In the genomic region with DNA sequence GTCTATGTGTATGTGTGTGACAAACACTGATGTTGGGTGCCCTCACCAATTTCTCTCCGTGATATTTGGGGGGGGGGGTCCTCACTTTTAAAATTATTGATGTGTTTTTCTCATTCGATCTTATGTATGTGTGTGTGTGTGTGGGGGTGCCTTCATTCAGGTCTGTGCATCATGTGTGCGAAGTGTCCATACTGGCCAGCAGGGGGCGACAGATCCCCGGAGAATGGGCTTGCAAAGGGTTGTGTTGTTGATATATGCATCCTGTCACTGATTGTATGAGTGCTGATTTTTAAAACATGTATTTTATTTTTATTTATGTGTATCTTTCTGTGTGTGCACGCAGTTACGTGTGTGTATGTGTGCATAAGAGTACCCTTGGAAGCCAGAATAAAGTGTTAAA, we compare ENCODE assay signal across 10 mouse cellular contexts. TPM values are rescaled to one million over a fixed set of nuclear protein-coding genes. Genes with fewer than 3 reads are reported as not detected.
A peak's percentile ranks its signal among the peaks of the same experiment; 100 is the strongest.
DNase-seq lines count a peak whose midpoint lies in the region; ATAC-seq and TF ChIP-seq lines count a peak whose summit lies in the region.
"Had no signal": no experiment of that assay in that cellular context is flagged by ENCODE, and none has a peak within 500 bp of the region (broad histone marks: within the 10 kb centered on the region; RNA-seq: fewer than 3 reads in every experiment).

No protein-coding gene starts in this region.

- H3K4me1 ChIP-seq in heart, postnatal 0 days (ENCODE audit: control insufficient read depth, insufficient read depth), result 0 out of 2 replicates have a peak, but pooled peaks cover 7% of the 10 kb centered on the region
- no peaks in the 10 kb centered on the region for H3K4me1 ChIP-seq in liver, embryonic 11.5 days (replicated peaks; ENCODE audit: control insufficient read depth, insufficient read depth, low read length)
- H3K4me1 ChIP-seq: stomach, embryonic 15.5 days had no signal

- CTCF ChIA-PET in Patski (lab: Charles Lee), result interaction anchor here (0.9 to 2.1 kb wide), 3 partner anchors 9 to 32 kb away, joined by 3 to 7 read pairs (median 4); no protein-coding TSS in a partner anchor

- TF ChIP-seq EP300 in heart, postnatal 0 days (IDR thresholded peaks at IDR 0.05; ENCODE audit: low read depth), result no peak

- in situ Hi-C loops in Patski (cut with MboI; ENCODE audit: low pct_unique_long_range_greater_than_20kb), result no loop called here

- no peak for DNase-seq in heart, postnatal 0 days (ENCODE audit: low spot score)
- no peak for DNase-seq in heart, adult 18-20 months
- DNase-seq in 416B (ENCODE audit: low read depth) (peak; percentile 74), Patski (ENCODE audit: low read depth, low spot score) (no peak)
- DNase-seq in liver, embryonic 11.5 days (ENCODE audit: low spot score), result no peak
- no peak for DNase-seq in frontal cortex, postnatal 10 days (ENCODE audit: low spot score in 2 of 2)
- DNase-seq in gastrocnemius, postnatal 36 days, result no peak
- DNase-seq in cerebellum, postnatal 4 days (ENCODE audit: low spot score in 2 of 2), result no peak

- no peak for ATAC-seq in heart, postnatal 0 days (ENCODE audit: insufficient read depth, low read depth)
- ATAC-seq in Patski, result no peak
- ATAC-seq in liver, embryonic 11.5 days (replicated peaks; ENCODE audit: low FRiP score), result peak; percentile 78

- peak; percentile 43; the same call in 1 of the 2 replicates for TF ChIP-seq CTCF in heart, postnatal 0 days (IDR thresholded peaks at IDR 0.05; ENCODE audit: low read depth)
- peak; percentile 62 for TF ChIP-seq CTCF in Patski (IDR thresholded peaks at IDR 0.05)

- intact Hi-C loops in gastrocnemius, postnatal 36 days (cut with DNase I), result no loop called here

- H3K4me2 ChIP-seq in heart, postnatal 0 days (ENCODE audit: low read depth, low read length), result no peak overlapping the region
- no peak overlapping the region for H3K4me2 ChIP-seq in liver, embryonic 11.5 days
- H3K4me2 ChIP-seq: stomach, embryonic 15.5 days had no signal

- H3K36me3 ChIP-seq in heart, postnatal 0 days (replicated peaks; ENCODE audit: control insufficient read depth, insufficient read depth, low read length), result no peaks in the 10 kb centered on the region
- H3K36me3 ChIP-seq in liver, embryonic 11.5 days (ENCODE audit: control insufficient read depth, insufficient read depth, low read length), result no peaks in the 10 kb centered on the region
- H3K36me3 ChIP-seq: stomach, embryonic 15.5 days had no signal

- no peak overlapping the region for H3K9ac ChIP-seq in heart, postnatal 0 days (replicated peaks; ENCODE audit: low read depth, low read length)
- no peak overlapping the region for H3K9ac ChIP-seq in liver, embryonic 11.5 days (ENCODE audit: low read depth, low read length)
- H3K9ac ChIP-seq: stomach, embryonic 15.5 days had no signal

- WGBS in heart, postnatal 0 days, result 74% methylated on average over 7 of the region's 7 CpGs
- 58% methylated on average over 7 of the region's 7 CpGs for WGBS in liver, embryonic 11.5 days

- POLR2A ChIA-PET in Patski (lab: Charles Lee), result no interaction called here

- H3K9me3 ChIP-seq in heart, postnatal 0 days (replicated peaks; ENCODE audit: control insufficient read depth, low read length), result no peaks in the 10 kb centered on the region
- H3K9me3 ChIP-seq in liver, embryonic 11.5 days (ENCODE audit: control insufficient read depth, low read length), result no peaks in the 10 kb centered on the region
- H3K9me3 ChIP-seq: stomach, embryonic 15.5 days had no signal

- H3K27ac ChIP-seq in heart, postnatal 0 days (ENCODE audit: low read depth), result no peak overlapping the region; the same call in 1 of the 2 replicates
- no peak overlapping the region for H3K27ac ChIP-seq in liver, embryonic 11.5 days (ENCODE audit: low read depth, low read length)
- H3K27ac ChIP-seq: stomach, embryonic 15.5 days had no signal

- H3K27me3 ChIP-seq in heart, postnatal 0 days (ENCODE audit: control insufficient read depth, insufficient read depth, low read length), result no peaks in the 10 kb centered on the region
- no peaks in the 10 kb centered on the region for H3K27me3 ChIP-seq in Patski
- no peaks in the 10 kb centered on the region for H3K27me3 ChIP-seq in liver, embryonic 11.5 days (replicated peaks; ENCODE audit: control insufficient read depth, insufficient read depth, low read length)
- H3K27me3 ChIP-seq: stomach, embryonic 15.5 days had no signal

- no peak overlapping the region for H3K4me3 ChIP-seq in heart, postnatal 0 days (ENCODE audit: low read depth, low read length)
- H3K4me3 ChIP-seq in liver, embryonic 11.5 days (ENCODE audit: low read depth, low read length), result no peak overlapping the region
- H3K4me3 ChIP-seq: stomach, embryonic 15.5 days had no signal

RNA-seq across cellular contexts. Expression of gene Gm47791, which starts 32.6 kb away (rescaled TPM):
- total RNA-seq in heart, postnatal 0 days (2014; rRNA removed; ENCODE audit: low replicate concordance), result not detected in 2 replicates
- polyA plus RNA-seq in heart, postnatal 0 days (2015; fragmentation: Nextera tagmentation; extraction: Ambion mirVana), result not detected in 2 replicates
- total RNA-seq in heart, adult 18-20 months (2021), result not detected
- not detected for polyA plus RNA-seq in Patski (2021)
- polyA plus RNA-seq in liver, embryonic 11.5 days (2014; fragmentation: Nextera tagmentation; extraction: Ambion mirVana), result not detected in 2 replicates
- total RNA-seq in gastrocnemius, postnatal 36 days (2021), result not detected
- polyA plus RNA-seq: limb, embryonic 11.5 days; stomach, embryonic 15.5 days had no signal

RNA-seq across cellular contexts. Expression of gene Tm4sf20, which starts 35.3 kb away (rescaled TPM):
- not detected in 2 replicates for total RNA-seq in heart, postnatal 0 days (2014; rRNA removed; ENCODE audit: low replicate concordance)
- polyA plus RNA-seq in heart, postnatal 0 days (2015; fragmentation: Nextera tagmentation; extraction: Ambion mirVana), result 0.14 TPM in 1 of 2 replicates, not detected in the other
- total RNA-seq in heart, adult 18-20 months (2021), result not detected
- 0.06 TPM for polyA plus RNA-seq in Patski (2021)
- 0.12 TPM in 1 of 2 replicates, not detected in the other for polyA plus RNA-seq in liver, embryonic 11.5 days (2014; fragmentation: Nextera tagmentation; extraction: Ambion mirVana)
- total RNA-seq in gastrocnemius, postnatal 36 days (2021), result not detected
- polyA plus RNA-seq: limb, embryonic 11.5 days had no signal

RNA-seq across cellular contexts. Expression of gene Agfg1, which starts 35.7 kb away (rescaled TPM):
- 71.0 and 78.8 TPM in 2 replicates for total RNA-seq in heart, postnatal 0 days (2014; rRNA removed; ENCODE audit: low replicate concordance)
- polyA plus RNA-seq in heart, postnatal 0 days (2015; fragmentation: Nextera tagmentation; extraction: Ambion mirVana), result 18.5 and 18.6 TPM in 2 replicates
- 10 to 100 TPM; 27.3 to 27.5 TPM for total RNA-seq in heart, adult 18-20 months (2021)
- polyA plus RNA-seq in Patski (2021), result 58.7 TPM
- 47.6 and 58.7 TPM in 2 replicates for polyA plus RNA-seq in liver, embryonic 11.5 days (2014; fragmentation: Nextera tagmentation; extraction: Ambion mirVana)
- total RNA-seq in gastrocnemius, postnatal 36 days (2021), result 10 to 100 TPM; 21.2 to 23.5 TPM
